Mouse (Mus musculus) megakaryocyte, adult 5-6 weeks (primary cell): ENCODE data around the gene Dusp28. TPM values are rescaled to one million over a fixed set of nuclear protein-coding genes. Genes with fewer than 3 reads are reported as not detected.
"Not testable (repeated sequence)": the region's sequence is repeated elsewhere in the genome, so short reads cannot be mapped to it uniquely, and the experiment has no call there.

Experiments used
- ATAC-seq: 2 replicates; pipeline ENCODE4 v1.8.0; 2016; ENCODE audit warnings: mild to moderate bottlenecking, inconsistent platforms; ENCODE audit not compliant: poor library complexity, severe bottlenecking
- total RNA-seq, 2 experiments: library from RNA; stranded (forward) in 1 of 2; stranded (reverse) in 1 of 2; fragments of 153-499, 151-499 nt in 1 of 2; fragments of 221-1000, 200-1000 nt in 1 of 2; gene quantifications; 2 replicates each; pipeline versions ENCODE4 v1.2.3 to v1.2.4; 2015 to 2017

Gene Dusp28
- total RNA-seq, 2 experiments from 2014 or later: 2.4 to 8.2 TPM

DNA sequence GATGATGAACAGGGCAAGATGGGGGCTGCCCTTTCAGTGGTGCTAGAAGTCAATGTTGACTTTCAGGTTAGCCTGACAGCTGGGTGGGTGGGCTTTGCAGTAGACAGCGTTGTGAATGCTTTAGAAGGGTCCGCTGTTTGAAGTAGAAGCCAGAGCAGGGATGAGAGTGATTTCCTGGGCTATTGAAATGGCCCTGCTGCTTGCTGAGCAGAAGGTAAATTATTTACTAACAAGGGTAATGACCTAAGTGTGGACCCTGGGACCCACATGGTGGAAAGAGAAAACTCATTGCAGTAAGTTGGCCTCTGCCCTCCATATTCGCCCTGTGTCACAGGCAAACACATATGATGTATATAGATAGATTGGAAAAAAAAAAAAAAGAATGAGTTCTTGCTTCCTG, 29.7 kb downstream of the Dusp28 start:
- ATAC-seq: no peak

DNA sequence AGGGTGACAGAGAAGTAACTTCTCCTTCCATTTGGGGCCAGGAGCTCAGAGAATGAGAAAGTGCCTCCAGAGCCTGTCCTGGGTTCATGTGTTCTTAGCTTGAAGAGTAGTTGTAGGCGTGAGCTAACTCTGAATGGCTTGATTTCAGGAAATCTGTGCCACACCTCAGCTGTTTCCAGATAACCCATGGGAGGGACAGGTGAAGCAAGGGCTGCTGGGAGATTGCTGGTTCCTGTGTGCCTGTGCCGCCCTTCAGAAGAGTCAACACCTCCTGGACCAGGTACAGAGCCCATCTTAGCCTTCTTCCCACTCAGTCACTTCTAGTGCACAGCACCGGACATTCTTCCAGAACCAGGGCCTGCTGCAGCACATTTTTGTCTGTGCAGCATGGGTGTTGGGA, 31.0 kb downstream of the Dusp28 start:
- no peak for ATAC-seq

DNA sequence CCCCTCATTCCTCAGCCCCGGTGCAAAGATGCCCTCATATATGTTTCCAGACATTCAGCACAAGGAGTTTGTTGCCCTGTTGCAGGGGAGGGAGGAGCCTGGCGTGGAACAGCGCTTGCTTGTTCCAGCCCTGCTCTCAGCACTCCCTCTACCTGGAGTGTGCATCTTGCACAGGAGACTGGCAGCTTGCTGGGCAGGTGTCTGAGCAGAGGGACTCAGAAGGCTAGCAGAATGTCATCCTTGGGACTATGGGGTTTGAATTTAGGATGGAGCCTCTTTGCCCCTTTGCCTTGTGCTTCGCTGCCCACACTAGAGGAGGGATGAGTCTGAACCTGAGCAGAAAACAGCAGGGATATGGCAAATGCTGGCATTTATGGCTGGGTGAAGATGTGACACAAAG, 33.0 kb downstream of the Dusp28 start:
- ATAC-seq: no peak

DNA sequence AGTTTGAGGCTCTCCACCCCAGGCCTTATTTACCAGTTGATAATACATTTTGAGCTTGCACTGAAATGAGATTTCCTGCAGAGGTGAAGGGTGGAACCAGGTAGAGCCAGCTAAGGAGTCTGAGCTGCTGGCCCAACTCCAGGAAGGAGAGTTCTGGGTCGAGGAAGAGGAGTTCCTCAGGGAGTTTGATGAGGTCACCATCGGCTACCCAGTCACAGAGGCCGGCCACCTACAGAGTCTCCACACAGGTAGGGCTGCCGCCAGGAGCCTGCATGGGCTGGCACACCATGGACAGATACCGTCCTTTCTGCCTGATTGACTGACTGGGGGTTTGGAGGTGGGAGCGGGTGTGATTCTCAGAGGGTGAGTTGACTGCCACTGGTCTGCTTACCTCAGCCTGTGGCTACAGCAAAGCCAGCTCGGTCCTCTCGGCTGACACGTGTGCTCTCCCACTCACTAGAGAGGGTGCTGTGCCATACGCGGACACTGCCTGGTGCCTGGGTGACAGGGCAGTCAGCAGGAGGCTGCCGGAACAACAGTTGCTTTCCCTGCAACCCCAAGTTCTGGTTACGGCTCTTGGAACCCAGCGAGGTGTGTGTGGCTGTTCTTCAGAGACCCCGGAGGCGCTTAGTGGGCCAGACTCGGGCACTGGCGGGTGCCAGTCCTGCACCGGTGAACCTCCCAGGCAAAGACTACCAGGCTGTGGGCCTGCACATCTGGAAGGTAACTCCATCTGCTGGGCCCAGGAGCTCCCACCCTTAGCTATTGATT, 36.6 kb downstream of the Dusp28 start:
- no peak for ATAC-seq

DNA sequence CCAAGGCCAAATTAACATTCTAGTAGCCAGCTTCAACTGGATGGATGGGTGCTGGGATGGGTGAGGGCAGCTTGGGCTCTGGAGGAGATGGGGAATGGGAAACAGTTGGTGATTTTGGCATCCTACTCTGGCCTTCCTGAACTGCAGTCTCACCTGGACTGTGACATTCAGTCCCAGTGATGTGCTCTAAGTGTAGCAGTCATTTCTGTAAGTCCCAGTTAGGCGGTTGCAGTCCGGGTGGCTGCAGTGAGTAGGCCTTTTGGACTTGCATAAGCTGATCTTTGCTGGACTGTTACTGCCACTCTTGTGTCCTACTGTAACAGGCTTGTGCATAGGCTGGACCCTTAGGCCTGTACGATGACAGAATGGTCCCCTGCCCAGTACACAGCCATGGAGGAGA, 41.2 kb downstream of the Dusp28 start:
- no peak for ATAC-seq

DNA sequence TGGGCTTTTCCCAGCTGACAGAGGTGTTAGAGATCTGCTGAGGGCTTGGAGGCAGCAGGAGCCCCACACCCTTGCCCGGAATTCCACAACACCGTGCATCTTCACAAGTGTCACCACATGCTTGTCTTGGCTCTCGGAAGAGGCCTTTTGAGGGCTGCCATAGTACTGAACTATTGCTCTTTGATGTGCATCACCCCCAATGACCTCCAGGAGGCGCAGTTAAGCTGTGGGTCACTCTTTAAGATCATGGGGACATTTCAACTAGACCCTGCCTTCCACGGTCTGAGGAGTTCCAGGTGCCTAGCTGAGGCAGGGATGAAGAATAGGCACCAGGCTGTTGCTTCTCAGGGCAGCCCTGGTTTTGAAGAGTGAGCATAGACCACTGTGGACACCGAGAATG, 42.6 kb downstream of the Dusp28 start:
- ATAC-seq: peak; percentile 64

DNA sequence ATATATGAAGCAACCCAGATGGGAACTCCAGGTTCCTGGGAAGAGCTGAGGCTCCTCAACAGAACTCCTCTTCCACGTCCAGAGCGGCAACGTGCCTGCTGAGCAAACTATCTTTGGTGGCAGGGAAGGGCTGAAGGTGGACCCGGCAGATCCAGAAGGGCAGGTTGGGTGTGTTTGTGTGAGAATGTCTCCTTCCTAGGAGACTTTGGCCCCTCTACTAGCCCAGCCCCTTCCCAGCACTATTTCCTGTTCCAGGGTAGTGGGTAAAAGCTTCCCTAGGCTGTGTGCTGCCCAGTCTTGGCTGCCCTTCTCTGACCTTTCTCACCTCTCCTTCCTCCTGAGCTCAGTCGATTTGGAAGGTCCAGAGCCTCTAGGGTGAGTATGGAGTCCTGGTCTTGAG, 43.8 kb downstream of the Dusp28 start, which contains the start of gene Gpr35:
Gene Gpr35, plus strand, starts transcription at position 259 of the 400 bp plus-strand sequence.
- no peak for ATAC-seq

DNA sequence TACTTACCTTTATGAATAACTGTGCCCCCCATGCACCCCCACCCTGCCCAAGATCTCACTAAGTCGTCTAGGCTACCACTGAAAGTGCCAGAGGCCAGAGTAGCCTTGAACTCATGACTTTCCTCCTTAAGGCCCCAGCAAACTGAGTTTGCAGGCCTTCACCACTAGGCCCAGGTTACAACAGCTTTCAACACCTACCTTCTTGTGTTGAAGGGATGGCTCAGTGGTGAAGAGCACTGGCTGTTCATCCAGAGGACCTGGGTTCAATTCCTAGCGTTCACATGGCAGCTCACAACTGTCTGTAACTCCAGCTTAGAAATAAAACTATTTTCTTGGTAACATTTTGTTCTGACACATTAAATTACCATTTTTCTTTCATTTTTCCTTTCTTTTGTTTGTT, 46.9 kb downstream of the Dusp28 start:
- no peak for ATAC-seq

DNA sequence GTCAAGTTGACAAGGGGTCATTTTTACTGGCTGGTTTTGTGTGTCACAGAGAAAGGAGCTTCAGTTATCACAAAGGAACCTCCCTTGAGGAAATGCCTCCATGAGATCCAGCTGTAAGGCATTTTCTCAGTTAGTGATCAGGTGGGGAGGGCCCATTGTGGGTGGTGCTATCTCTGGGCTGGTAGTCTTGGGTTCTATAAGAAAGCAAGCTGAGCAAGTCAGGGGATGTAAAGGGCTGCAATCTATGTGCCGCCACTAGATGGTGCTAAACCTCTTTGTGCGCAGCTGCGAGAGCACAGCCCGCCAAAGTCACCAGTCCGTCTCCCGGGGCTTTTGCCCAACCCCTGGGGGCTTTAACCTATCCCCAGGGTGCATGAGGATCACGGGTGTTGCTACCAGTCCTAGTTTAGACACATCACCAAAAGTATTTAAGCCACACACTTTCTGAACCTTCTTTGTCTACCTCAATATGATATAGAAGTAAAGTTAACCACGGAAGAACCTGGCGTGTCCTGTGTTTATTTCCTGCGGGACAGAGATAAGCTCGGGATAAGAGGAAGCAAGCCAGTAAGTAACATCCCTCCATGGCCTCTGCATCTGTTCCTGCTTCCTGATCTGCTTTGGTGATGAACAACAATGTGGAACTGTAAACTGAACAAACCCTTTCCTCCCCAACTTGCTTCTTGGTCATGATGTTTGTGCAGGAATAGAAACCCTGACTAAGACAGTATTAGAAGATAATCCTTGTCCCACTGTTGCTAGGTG, 50.0 kb downstream of the Dusp28 start:
- not testable (repeated sequence) for ATAC-seq

Other genes with a start within 250 kb of the Dusp28 start
- gene Gpc1, start 75.3 kb upstream of the Dusp28 start, total RNA-seq (2015): 13.7 and 17.2 TPM in 2 replicates
- 19.9 and 20.4 TPM in 2 replicates for gene Gpc1, start 75.3 kb upstream of the Dusp28 start, total RNA-seq (2017)
- gene Ankmy1, start 4.1 kb upstream of the Dusp28 start, total RNA-seq (2015): 0.20 TPM in 1 of 2 replicates, not detected in the other
- not detected in 2 replicates for gene Ankmy1, start 4.1 kb upstream of the Dusp28 start, total RNA-seq (2017)
- 29.3 and 30.1 TPM in 2 replicates for gene Rnpepl1, start 3.8 kb downstream of the Dusp28 start, total RNA-seq (2015)
- gene Rnpepl1, start 3.8 kb downstream of the Dusp28 start, total RNA-seq (2017): 20.4 and 23.6 TPM in 2 replicates
- 2.7 and 5.2 TPM in 2 replicates for gene Capn10, start 27.4 kb downstream of the Dusp28 start, total RNA-seq (2015)
- 6.4 and 8.7 TPM in 2 replicates for gene Capn10, start 27.4 kb downstream of the Dusp28 start, total RNA-seq (2017)
- 69.5 and 72.6 TPM in 2 replicates for gene Gpr35, start 43.9 kb downstream of the Dusp28 start, total RNA-seq (2015)
- gene Gpr35, start 43.9 kb downstream of the Dusp28 start, total RNA-seq (2017): 46.4 and 47.2 TPM in 2 replicates
- not detected in 2 replicates for gene Aqp12, start 99.4 kb downstream of the Dusp28 start, total RNA-seq (2015)
- gene Aqp12, start 99.4 kb downstream of the Dusp28 start, total RNA-seq (2017): not detected in 2 replicates
- not detected in 2 replicates for gene Kif1a, start 195.0 kb downstream of the Dusp28 start, total RNA-seq (2015)
- not detected in 2 replicates for gene Kif1a, start 195.0 kb downstream of the Dusp28 start, total RNA-seq (2017)
- not detected in 2 replicates for gene Agxt, start 228.3 kb downstream of the Dusp28 start, total RNA-seq (2015)
- not detected in 2 replicates for gene Agxt, start 228.3 kb downstream of the Dusp28 start, total RNA-seq (2017)